Mouse (Mus musculus): ENCODE results near the gene A730009L09Rik. TPM values are rescaled to one million over a fixed set of nuclear protein-coding genes. Genes with fewer than 3 reads are reported as not detected.

Gene A730009L09Rik
- polyA plus RNA-seq, 1 experiment from 2014 or later: 0.17 TPM

- no peak for ATAC-seq (replicated peaks)
- 94% methylated on average over 11 of the region's 11 CpGs for whole genome bisulfite sequencing
- H3K36me3 ChIP-seq (replicated peaks): no peaks in the 10 kb centered on the region
Measured at GRCm38 (mm10) chr16:84521975-84522635, 7.2 kb downstream of the A730009L09Rik start.

GRCm38 (mm10) chr16:84523061-84523460, 8.1 kb downstream of the A730009L09Rik start:
- H3K27me3 ChIP-seq (replicated peaks): no peaks in the 10 kb centered on the region
- H3K9ac ChIP-seq: no peak overlapping the region
- H3K4me3 ChIP-seq: no peak overlapping the region
- H3K9me3 ChIP-seq: no peaks in the 10 kb centered on the region
- 85% methylated on average over 5 of the region's 5 CpGs for WGBS
- no peak for ATAC-seq (replicated peaks)
- no peak overlapping the region for H3K27ac ChIP-seq
- H3K4me2 ChIP-seq: no peak overlapping the region
- H3K36me3 ChIP-seq (replicated peaks): no peaks in the 10 kb centered on the region
- H3K4me1 ChIP-seq: no peaks in the 10 kb centered on the region

More at GRCm38 (mm10) chr16:84521975-84522635, 7.2 kb downstream of the A730009L09Rik start:
- Histone ChIP-seq H3K9ac (no peak overlapping the region), H3K4me1 (no peaks in the 10 kb centered on the region), H3K9me3 (no peaks in the 10 kb centered on the region), H3K4me3 (no peak overlapping the region), H3K27me3 (replicated peaks) (no peaks in the 10 kb centered on the region), H3K27ac (no peak overlapping the region), H3K4me2 (no peak overlapping the region)

- 66% methylated on average over 11 of the region's 11 CpGs for WGBS
- Histone ChIP-seq H3K4me1 (no peaks in the 10 kb centered on the region), H3K9me3 (no peaks in the 10 kb centered on the region), H3K4me3 (no peak overlapping the region), H3K4me2 (no peak overlapping the region), H3K9ac (no peak overlapping the region), H3K36me3 (replicated peaks) (no peaks in the 10 kb centered on the region), H3K27ac (no peak overlapping the region), H3K27me3 (replicated peaks) (no peaks in the 10 kb centered on the region)
- no peak for ATAC-seq (replicated peaks)
Measured at GRCm38 (mm10) chr16:84527375-84527774, 12.5 kb downstream of the A730009L09Rik start.

GRCm38 (mm10) chr16:84532803-84533202, 17.9 kb downstream of the A730009L09Rik start:
- no peaks in the 10 kb centered on the region for H3K36me3 ChIP-seq (replicated peaks)
- H3K4me2 ChIP-seq: no peak overlapping the region
- no peak overlapping the region for H3K9ac ChIP-seq
- ATAC-seq (replicated peaks): no peak
- H3K27ac ChIP-seq: no peak overlapping the region
- 94% methylated on average over 3 of the region's 3 CpGs for WGBS
- H3K4me1 ChIP-seq: no peaks in the 10 kb centered on the region
- H3K4me3 ChIP-seq: no peak overlapping the region
- H3K27me3 ChIP-seq (replicated peaks): no peaks in the 10 kb centered on the region
- no peaks in the 10 kb centered on the region for H3K9me3 ChIP-seq

GRCm38 (mm10) chr16:84546059-84546458, 31.1 kb downstream of the A730009L09Rik start:
- Histone ChIP-seq H3K27me3 (replicated peaks) (no peaks in the 10 kb centered on the region), H3K9me3 (no peaks in the 10 kb centered on the region), H3K9ac (no peak overlapping the region), H3K4me1 (no peaks in the 10 kb centered on the region), H3K4me3 (no peak overlapping the region), H3K27ac (no peak overlapping the region), H3K36me3 (replicated peaks) (no peaks in the 10 kb centered on the region), H3K4me2 (no peak overlapping the region)
- 93% methylated on average over 4 of the region's 4 CpGs for WGBS
- no peak for ATAC-seq (replicated peaks)

- H3K27ac ChIP-seq: no peak overlapping the region
- no peaks in the 10 kb centered on the region for H3K36me3 ChIP-seq (replicated peaks)
- no peaks in the 10 kb centered on the region for H3K9me3 ChIP-seq
- H3K4me2 ChIP-seq: no peak overlapping the region
- H3K4me1 ChIP-seq: no peaks in the 10 kb centered on the region
- 59% methylated on average over 9 of the region's 9 CpGs for WGBS
- no peak overlapping the region for H3K4me3 ChIP-seq
- no peak for ATAC-seq (replicated peaks)
- H3K9ac ChIP-seq: no peak overlapping the region
- no peaks in the 10 kb centered on the region for H3K27me3 ChIP-seq (replicated peaks)
Measured at GRCm38 (mm10) chr16:84549122-84549521, 34.2 kb downstream of the A730009L09Rik start.

GRCm38 (mm10) chr16:84550445-84550844, 35.5 kb downstream of the A730009L09Rik start:
- Histone ChIP-seq H3K9me3 (no peaks in the 10 kb centered on the region), H3K27me3 (replicated peaks) (no peaks in the 10 kb centered on the region), H3K4me3 (no peak overlapping the region), H3K9ac (no peak overlapping the region), H3K4me1 (peaks cover 5% of the 10 kb centered on the region), H3K27ac (no peak overlapping the region), H3K36me3 (replicated peaks) (no peaks in the 10 kb centered on the region), H3K4me2 (no peak overlapping the region)
- ATAC-seq (replicated peaks): no peak
- 78% methylated on average over 5 of the region's 5 CpGs for whole genome bisulfite sequencing

- no peaks in the 10 kb centered on the region for H3K27me3 ChIP-seq (replicated peaks)
- H3K9ac ChIP-seq: no peak overlapping the region
- H3K36me3 ChIP-seq (replicated peaks): no peaks in the 10 kb centered on the region
- H3K27ac ChIP-seq: no peak overlapping the region
- H3K4me1 ChIP-seq: peaks cover 13% of the 10 kb centered on the region
- 90% methylated on average over 13 of the region's 13 CpGs for WGBS
- no peak overlapping the region for H3K4me3 ChIP-seq
- ATAC-seq (replicated peaks): no peak
- H3K9me3 ChIP-seq: no peaks in the 10 kb centered on the region
- no peak overlapping the region for H3K4me2 ChIP-seq
Measured at GRCm38 (mm10) chr16:84553981-84554380, 39.1 kb downstream of the A730009L09Rik start.

- Histone ChIP-seq H3K9ac (no peak overlapping the region), H3K36me3 (replicated peaks) (no peaks in the 10 kb centered on the region), H3K27me3 (replicated peaks) (no peaks in the 10 kb centered on the region), H3K4me1 (peaks cover 15% of the 10 kb centered on the region), H3K9me3 (no peaks in the 10 kb centered on the region), H3K4me2 (peak overlapping the region; percentile 46), H3K4me3 (0 out of 2 replicates have a peak overlapping the region, but pooled peaks have one; percentile 10), H3K27ac (peak overlapping the region; percentile 70)
- 42% methylated on average over 20 of the region's 20 CpGs for WGBS
- peak; percentile 66 for ATAC-seq (replicated peaks)
Measured at GRCm38 (mm10) chr16:84558113-84558917, 43.4 kb downstream of the A730009L09Rik start.

GRCm38 (mm10) chr16:84559569-84560278, 44.8 kb downstream of the A730009L09Rik start:
- 7% methylated on average over 9 of the region's 9 CpGs for WGBS
- H3K36me3 ChIP-seq (replicated peaks): no peaks in the 10 kb centered on the region
- no peaks in the 10 kb centered on the region for H3K9me3 ChIP-seq
- ATAC-seq (replicated peaks): peak; percentile 15; the same call in 1 of the 2 replicates
- peaks cover 15% of the 10 kb centered on the region for H3K4me1 ChIP-seq
- H3K4me2 ChIP-seq: peak overlapping the region; percentile 38
- H3K27me3 ChIP-seq (replicated peaks): no peaks in the 10 kb centered on the region
- no peak overlapping the region for H3K27ac ChIP-seq
- H3K4me3 ChIP-seq: peak overlapping the region; percentile 13
- no peak overlapping the region for H3K9ac ChIP-seq

GRCm38 (mm10) chr16:84560279-84560602, 45.3 kb downstream of the A730009L09Rik start:
- peak overlapping the region; percentile 13; the same call in 1 of the 2 replicates for H3K4me3 ChIP-seq

More at GRCm38 (mm10) chr16:84560279-84560602, 45.3 kb downstream of the A730009L09Rik start:
- peak; percentile 58; the same call in 1 of the 2 replicates for ATAC-seq (replicated peaks)
- Histone ChIP-seq H3K27ac (no peak overlapping the region), H3K9ac (no peak overlapping the region), H3K36me3 (replicated peaks) (no peaks in the 10 kb centered on the region), H3K4me1 (peaks cover 12% of the 10 kb centered on the region), H3K4me2 (peak overlapping the region; percentile 38), H3K9me3 (no peaks in the 10 kb centered on the region), H3K27me3 (replicated peaks) (no peaks in the 10 kb centered on the region)
- 27% methylated on average over 7 of the region's 7 CpGs for WGBS
